Mouse (Mus musculus): ENCODE measurements around the gene Vps37c.

- no peak for TF ChIP-seq POLR2A (IDR thresholded peaks at IDR 0.05; ENCODE audit: insufficient read depth, low read depth, low read length)
- TF ChIP-seq CTCF (IDR thresholded peaks at IDR 0.05; ENCODE audit: insufficient read depth, low read depth, low read length) = no peak
Observed at GRCm38 (mm10) chr19:10734554-10734953, 46.0 kb downstream of the Vps37c start.

Measured in olfactory bulb, adult 2 months (tissue).